Mouse (Mus musculus) megakaryocyte-erythroid progenitor cell, adult 5 weeks (primary cell): Measurements from ENCODE around the gene Emilin3. TPM values are rescaled to one million over a fixed set of nuclear protein-coding genes. Genes with fewer than 3 reads are reported as not detected.

Experiments
- polyA plus RNA-seq: library from polyadenylated mRNA; stranded (reverse); fragments of >175 nt; gene quantifications from 2 replicates; pipeline ENCODE4 v1.2.3, GENCODE M21; 2012

Gene Emilin3
- 0.08 TPM in 1 of 2 replicates, not detected in the other for polyA plus RNA-seq

DNA sequence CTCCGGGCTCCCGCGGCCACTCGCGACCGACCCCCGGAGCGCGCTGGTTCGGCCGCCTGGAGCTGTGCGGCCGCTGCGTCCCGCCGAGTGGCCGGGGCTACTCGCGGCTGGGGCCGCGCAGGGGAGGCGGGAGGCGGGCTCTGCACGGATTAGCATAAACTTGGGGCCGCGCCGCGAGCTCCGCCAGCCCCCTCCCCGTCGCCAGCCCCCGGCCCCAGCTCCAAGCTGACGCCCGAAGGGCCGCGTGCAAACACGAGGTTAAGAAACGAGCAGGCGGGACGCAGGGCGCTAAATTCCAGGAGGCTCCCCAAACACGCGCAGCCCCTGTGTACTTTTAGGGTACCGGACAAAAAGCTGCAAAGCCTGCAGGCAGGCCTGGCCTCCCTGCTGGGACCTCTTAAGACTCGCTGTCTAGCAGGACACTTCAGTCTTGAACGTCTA, at the start of gene Emilin3:
TSS of gene Emilin3 (minus strand) at position 98 of the 441 bp plus-strand sequence.

DNA sequence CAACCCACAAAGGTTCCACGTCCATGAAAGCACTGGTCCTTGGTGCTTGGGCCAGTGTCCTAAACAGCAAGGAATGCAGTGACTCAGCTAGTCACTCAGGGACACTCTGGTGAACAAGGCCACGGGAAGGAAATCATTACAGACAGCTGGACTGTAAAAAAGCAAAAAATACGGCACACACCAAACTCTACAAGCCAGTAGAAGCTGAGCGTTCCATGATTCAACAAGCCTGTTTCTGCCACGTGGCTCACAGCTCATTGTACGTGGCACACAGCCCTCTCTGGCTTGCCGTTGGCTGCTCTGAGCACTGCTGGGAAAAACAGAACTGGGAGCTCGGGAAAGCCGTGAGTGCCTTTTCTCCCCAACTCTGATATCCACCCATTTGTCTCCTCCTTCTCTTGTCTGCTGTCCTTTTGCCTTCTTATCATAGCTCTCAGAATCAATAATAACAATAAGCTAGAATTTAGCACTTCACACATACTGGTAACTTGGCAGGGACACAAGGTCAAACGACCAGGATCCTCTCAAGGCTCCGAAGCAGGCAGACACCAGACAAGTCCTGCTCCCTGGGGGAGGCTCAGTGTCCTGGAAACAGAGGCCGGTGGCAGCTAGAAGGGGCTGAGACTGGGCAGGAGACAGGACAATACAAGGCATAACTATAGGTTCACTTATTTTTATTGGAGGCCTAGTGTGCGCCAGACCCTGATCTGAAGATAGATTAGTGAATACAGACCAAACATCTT, 31.5 kb downstream of the Emilin3 start, which contains the start of gene Lpin3:
TSS of gene Lpin3 (plus strand) at position 218 of the 743 bp plus-strand sequence.

DNA sequence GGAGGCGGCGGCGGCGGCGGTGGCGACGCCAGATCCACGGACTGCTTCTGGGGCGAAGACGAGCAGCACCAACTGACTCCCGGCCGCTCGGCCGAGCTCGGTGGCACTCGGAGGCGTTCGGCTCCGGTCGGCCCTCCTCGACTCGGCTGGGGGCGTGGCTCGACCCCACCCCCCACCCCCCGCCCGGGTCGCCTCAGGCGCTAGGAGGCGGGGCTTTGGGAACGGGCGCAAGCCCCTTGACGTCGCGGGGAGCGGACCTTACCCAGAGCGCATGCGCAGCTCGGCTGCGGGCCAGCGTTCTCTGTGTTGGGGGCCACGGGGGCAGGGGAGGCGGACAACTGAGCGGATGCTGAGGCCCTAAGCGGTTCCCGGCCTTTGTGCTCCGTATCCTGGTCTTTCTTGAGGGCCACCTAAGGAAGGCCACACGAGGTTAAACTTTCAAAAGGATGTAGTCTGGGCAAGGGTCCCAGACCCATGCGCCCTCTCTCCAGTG, 39.2 kb downstream of the Emilin3 start, which contains the start of gene Zhx3:
TSS of gene Zhx3 (minus strand) at position 109 of the 493 bp plus-strand sequence.

Other genes starting within 250 kb of the Emilin3 start
- gene Plcg1, start 181.0 kb downstream of the Emilin3 start, polyA plus RNA-seq: 8.3 and 14.0 TPM in 2 replicates
- gene Zhx3, start 39.3 kb downstream of the Emilin3 start, polyA plus RNA-seq: 0.93 and 1.8 TPM in 2 replicates
- gene Lpin3, start 31.7 kb downstream of the Emilin3 start, polyA plus RNA-seq: not detected in 2 replicates
- 4.1 and 12.4 TPM in 2 replicates for gene Chd6, start 196.7 kb upstream of the Emilin3 start, polyA plus RNA-seq